Mouse (Mus musculus) heart, embryonic 10.5 days (tissue): Measurements from ENCODE around the gene Spib. TPM values are rescaled to one million over a fixed set of nuclear protein-coding genes. Genes with fewer than 3 reads are reported as not detected.

Source experiments
- DNase-seq: peaks from one replicate; pipeline ENCODE4 v3.0.0-alpha.2; 2017; ENCODE audit warnings: low spot score
- H3K27ac ChIP-seq: fragments of 300-500 bp; sonication (generic); 2 replicates; pipeline ENCODE4 v1.5.1; 2016; ENCODE audit warnings: mild to moderate bottlenecking
- H3K27me3 ChIP-seq: fragments of 300-500 bp; sonication (generic); 2 replicates; pipeline ENCODE4 v1.6.1; 2016; ENCODE audit warnings: mild to moderate bottlenecking; ENCODE audit not compliant: poor library complexity, insufficient read depth, severe bottlenecking
- H3K36me3 ChIP-seq: fragments of 300-500 bp; sonication (generic); 2 replicates; pipeline ENCODE4 v1.6.1; 2016; ENCODE audit warnings: mild to moderate bottlenecking, moderate library complexity
- H3K4me1 ChIP-seq: fragments of 300-500 bp; sonication (generic); 2 replicates; pipeline ENCODE4 v1.6.1; 2016; ENCODE audit warnings: mild to moderate bottlenecking
- H3K4me3 ChIP-seq: fragments of 300-500 bp; sonication (generic); 2 replicates; pipeline ENCODE4 v1.5.1; 2016; ENCODE audit warnings: mild to moderate bottlenecking, moderate library complexity
- H3K9me3 ChIP-seq: fragments of 300-500 bp; sonication (generic); 2 replicates; pipeline ENCODE4 v1.6.1; 2016; ENCODE audit warnings: mild to moderate bottlenecking, moderate library complexity
- WGBS: fragments of 180-500 bp; shearing (Covaris S2); methylation state at CpG from one replicate; pipeline ENCODE4 v1.1.7; 2016; 5-methylcytosine and 5-hydroxymethylcytosine counted together
- microRNA-seq: library from miRNA; unstranded; fragments of <30 nt; microRNA quantifications from one replicate; pipeline ENCODE4, GENCODE M21; 2017
- polyA plus RNA-seq: library from polyadenylated mRNA; unstranded; fragments of >200 nt; fragmentation: Nextera tagmentation; extraction: Ambion mirVana; gene quantifications from 2 replicates; pipeline ENCODE4 v1.2.1, GENCODE M21; 2016

The Spib gene
- polyA plus RNA-seq, 1 experiment from 2014 or later = 0.15 TPM

DNA sequence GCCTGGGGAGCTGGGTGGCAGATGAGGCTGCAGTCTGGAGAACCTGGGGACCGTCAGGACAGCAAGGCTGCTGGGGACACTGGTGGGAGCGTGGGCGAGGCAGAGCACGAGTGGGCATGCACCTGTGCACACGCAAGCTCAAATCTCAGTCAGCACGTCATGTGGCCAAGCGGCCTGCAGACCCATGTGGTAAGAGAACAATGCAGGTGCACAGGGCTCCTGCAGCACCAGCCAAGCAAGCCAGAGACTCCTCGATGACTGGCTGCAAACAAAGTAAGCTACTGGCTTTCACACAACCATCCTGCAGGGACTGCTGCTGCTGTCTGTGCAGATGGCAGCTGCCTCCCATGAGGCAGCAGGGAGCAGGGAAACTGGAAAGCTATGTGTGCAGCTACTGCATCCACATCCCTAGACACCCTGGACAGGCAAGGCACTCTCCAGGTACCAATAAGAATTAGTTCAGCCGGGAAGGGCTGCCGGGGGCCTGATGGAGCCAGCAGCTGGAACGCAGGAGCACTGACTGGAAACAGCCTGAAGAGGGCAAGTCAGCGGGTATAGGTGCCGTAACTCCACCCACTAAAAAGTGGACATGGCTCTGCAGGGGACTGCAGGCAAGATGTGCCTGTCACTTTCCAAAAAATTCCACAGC lies 44.8 kb downstream of the Spib start:
- Histone ChIP-seq H3K36me3 (peaks cover 53% of the 10 kb centered on the region), H3K9me3 (no peaks in the 10 kb centered on the region), H3K4me1 (peaks cover 22% of the 10 kb centered on the region), H3K27ac (peak overlapping the region; percentile 17), H3K4me3 (no peak overlapping the region), H3K27me3 (no peaks in the 10 kb centered on the region)
- 51% methylated on average over 13 of the region's 13 CpGs for WGBS
- DNase-seq = no peak

DNA sequence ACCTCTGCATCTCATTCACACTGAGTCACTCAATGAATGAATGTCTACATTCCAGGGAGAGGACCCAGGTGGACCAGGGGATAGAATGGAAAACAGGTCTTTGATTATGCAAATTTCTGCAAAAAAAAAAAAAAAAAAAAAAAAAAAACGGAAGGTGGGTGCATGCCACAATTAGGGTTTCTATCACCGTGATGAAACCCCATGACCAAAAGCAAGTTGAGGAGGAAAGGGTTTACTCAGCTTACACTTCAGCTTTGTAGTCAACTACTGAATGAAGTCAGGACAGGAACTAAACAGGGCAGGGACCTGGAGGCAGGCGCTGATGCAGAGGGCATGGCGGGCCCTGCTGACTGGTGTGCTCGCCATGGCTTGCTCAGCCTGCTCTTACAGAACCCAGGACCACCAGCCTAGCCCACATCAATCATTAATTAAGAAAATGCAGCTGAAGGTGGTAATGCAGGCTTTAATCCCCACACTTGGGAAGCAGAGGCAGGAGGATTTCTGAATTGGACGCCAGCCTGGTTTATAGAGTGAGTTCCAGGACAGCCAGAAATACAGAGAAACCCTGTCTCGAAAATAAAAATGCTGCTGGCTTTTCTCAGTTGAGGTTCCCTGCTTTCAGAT lies 46.2 kb downstream of the Spib start:
- Histone ChIP-seq H3K27me3 (peaks cover 10% of the 10 kb centered on the region; the same call in 1 of the 2 replicates), H3K4me3 (no peak overlapping the region), H3K4me1 (peaks cover 24% of the 10 kb centered on the region), H3K36me3 (peaks cover 39% of the 10 kb centered on the region), H3K9me3 (no peaks in the 10 kb centered on the region), H3K27ac (no peak overlapping the region)
- WGBS = 67% methylated on average over 6 of the region's 7 CpGs
- DNase-seq = no peak

DNA sequence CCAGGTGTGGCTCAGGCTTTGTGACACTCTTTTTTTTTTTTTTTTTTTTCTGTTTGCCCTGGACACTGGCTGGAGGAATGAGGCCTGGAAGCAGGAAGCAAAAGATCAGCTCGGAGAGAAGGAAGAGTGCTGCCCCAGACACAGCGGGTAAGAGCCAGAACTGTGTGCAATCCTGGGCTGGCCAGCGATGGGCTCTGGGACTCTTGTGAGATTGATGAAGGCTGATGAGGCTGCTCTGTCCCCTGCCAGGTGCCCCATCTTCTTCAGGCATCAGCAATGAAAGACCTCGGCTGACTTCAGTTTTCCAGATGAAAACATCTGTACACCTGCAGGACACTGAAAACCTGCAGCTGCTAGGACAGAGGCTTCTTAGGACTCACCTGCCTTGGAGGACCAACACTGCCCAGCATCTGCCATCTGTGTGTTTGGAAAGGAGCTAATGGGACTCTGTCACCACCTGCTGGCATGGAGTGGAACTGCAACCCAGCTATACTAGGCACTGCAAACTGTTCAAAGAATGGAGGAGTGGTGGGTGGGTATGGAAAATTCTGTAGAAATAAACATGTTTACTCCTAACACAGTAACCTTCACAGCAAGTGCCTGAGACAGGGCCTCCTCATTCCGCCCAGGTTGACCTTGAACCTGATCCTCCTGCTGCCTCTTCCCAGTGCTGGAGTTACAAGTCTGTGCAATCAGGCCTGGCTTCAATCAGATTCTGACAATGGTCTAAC lies 46.9 kb downstream of the Spib start:
- H3K4me3 ChIP-seq = no peak overlapping the region
- WGBS = 25% methylated on average over 5 of the region's 5 CpGs
- DNase-seq = peak; percentile 90
- H3K27me3 ChIP-seq = peaks cover 15% of the 10 kb centered on the region; the same call in 1 of the 2 replicates
- peaks cover 30% of the 10 kb centered on the region for H3K4me1 ChIP-seq
- H3K36me3 ChIP-seq = peaks cover 33% of the 10 kb centered on the region
- no peak overlapping the region for H3K27ac ChIP-seq
- no peaks in the 10 kb centered on the region for H3K9me3 ChIP-seq

DNA sequence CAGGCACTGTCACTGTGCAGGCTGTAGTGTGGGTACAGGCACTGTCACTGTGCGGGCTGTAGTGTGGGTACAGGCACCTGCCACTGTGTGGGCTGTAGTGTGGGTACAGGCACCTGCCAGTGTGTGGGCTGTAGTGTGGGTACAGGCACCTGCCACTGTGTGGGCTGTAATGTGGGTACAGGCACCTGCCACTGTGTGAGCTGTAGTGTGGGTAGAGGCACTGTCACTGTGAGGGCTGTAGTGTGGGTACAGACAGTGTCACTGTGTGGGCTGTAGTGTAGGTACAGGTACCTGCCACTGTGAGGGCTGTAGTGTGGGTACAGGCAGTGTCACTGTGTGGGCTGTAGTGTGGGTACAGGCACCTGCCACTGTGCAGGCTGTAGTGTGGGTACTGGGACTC lies 47.8 kb downstream of the Spib start:
- Histone ChIP-seq H3K27me3 (peaks cover 20% of the 10 kb centered on the region; the same call in 1 of the 2 replicates), H3K9me3 (no peaks in the 10 kb centered on the region), H3K36me3 (peaks cover 25% of the 10 kb centered on the region), H3K27ac (peak overlapping the region; percentile 22; the same call in 1 of the 2 replicates), H3K4me1 (peaks cover 36% of the 10 kb centered on the region), H3K4me3 (peak overlapping the region; percentile 25)
- no peak for DNase-seq
- WGBS = 89% methylated on average over 1 of the region's 1 CpGs

DNA sequence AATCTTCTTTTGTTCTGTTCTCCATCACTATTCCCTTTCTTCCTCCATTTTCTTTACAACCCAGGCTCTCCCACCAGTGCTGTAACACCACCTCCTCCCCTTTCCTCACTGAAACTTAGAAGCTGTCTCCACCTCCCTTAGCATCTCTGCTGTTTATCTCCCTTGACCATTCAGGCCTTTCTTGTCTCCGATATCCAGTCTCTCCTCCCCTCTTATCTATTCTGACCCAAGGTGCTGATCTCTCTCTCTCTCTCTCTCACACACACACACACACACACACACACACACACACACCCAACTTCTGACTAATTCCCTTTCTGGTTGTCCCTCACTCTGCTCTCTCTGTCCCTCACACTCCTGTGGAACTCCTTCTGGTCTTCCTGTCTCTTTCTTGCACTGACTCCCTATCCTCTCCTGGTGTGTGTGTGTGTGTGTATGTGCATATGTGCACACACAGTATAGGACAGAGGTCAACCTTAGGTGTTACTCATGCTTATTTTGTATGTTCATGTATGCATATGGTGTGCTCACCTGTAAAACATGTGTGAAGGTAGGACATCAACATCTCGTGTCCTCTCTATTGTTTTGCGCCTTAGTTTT lies 48.9 kb downstream of the Spib start:
- Histone ChIP-seq H3K4me1 (peaks cover 36% of the 10 kb centered on the region), H3K36me3 (peaks cover 20% of the 10 kb centered on the region), H3K4me3 (peak overlapping the region; percentile 49), H3K27me3 (peaks cover 29% of the 10 kb centered on the region), H3K9me3 (no peaks in the 10 kb centered on the region), H3K27ac (peak overlapping the region; percentile 81)
- DNase-seq = no peak
- 43% methylated on average over 3 of the region's 3 CpGs for WGBS

Small RNA genes lying within 50 kb of the gene (microRNA-seq; reads per million reads assigned to microRNA genes)
- not detected for gene Mir7053

Other genes with a start within 250 kb of the Spib start
- gene Clec11a, start 225.2 kb downstream of the Spib start, polyA plus RNA-seq = 0.60 and 1.2 TPM in 2 replicates
- 0.47 and 0.84 TPM in 2 replicates for gene Shank1, start 221.8 kb downstream of the Spib start, polyA plus RNA-seq
- 0.74 and 0.78 TPM in 2 replicates for gene Syt3, start 148.0 kb downstream of the Spib start, polyA plus RNA-seq
- gene 1700008O03Rik, start 146.3 kb downstream of the Spib start, polyA plus RNA-seq = 0.49 and 0.83 TPM in 2 replicates
- gene Lrrc4b, start 103.1 kb downstream of the Spib start, polyA plus RNA-seq = 1.2 and 1.7 TPM in 2 replicates
- 0.83 and 1.8 TPM in 2 replicates for gene Aspdh, start 66.7 kb downstream of the Spib start, polyA plus RNA-seq
- gene Josd2, start 64.1 kb downstream of the Spib start, polyA plus RNA-seq = 158 and 196 TPM in 2 replicates
- gene Emc10, start 35.5 kb downstream of the Spib start, polyA plus RNA-seq = 92.2 and 95.7 TPM in 2 replicates
- gene Fam71e1, start 35.5 kb downstream of the Spib start, polyA plus RNA-seq = 9.3 and 11.1 TPM in 2 replicates
- gene Mybpc2, start 7.4 kb downstream of the Spib start, polyA plus RNA-seq = 0.21 TPM in 2 replicates
- 96.8 and 101 TPM in 2 replicates for gene Pold1, start 16.8 kb upstream of the Spib start, polyA plus RNA-seq
- 59.9 and 65.3 TPM in 2 replicates for gene Nr1h2, start 21.9 kb upstream of the Spib start, polyA plus RNA-seq
- gene Napsa, start 40.3 kb upstream of the Spib start, polyA plus RNA-seq = 0.64 TPM in 1 of 2 replicates, not detected in the other
- gene Kcnc3, start 58.6 kb upstream of the Spib start, polyA plus RNA-seq = 0.02 and 0.24 TPM in 2 replicates
- 0.68 and 2.4 TPM in 2 replicates for gene Myh14, start 138.8 kb upstream of the Spib start, polyA plus RNA-seq
- gene Izumo2, start 176.7 kb upstream of the Spib start, polyA plus RNA-seq = not detected in 2 replicates
- 34.0 and 35.5 TPM in 2 replicates for gene Vrk3, start 216.3 kb upstream of the Spib start, polyA plus RNA-seq
- gene Zfp473, start 219.0 kb upstream of the Spib start, polyA plus RNA-seq = 1.8 TPM in 2 replicates